Mouse (Mus musculus): Measurements from ENCODE around the gene Gm10471.
A peak's percentile ranks its signal among the peaks of the same experiment; 100 is the strongest.
"Not testable (repeated sequence)": the region's sequence is repeated elsewhere in the genome, so short reads cannot be mapped to it uniquely, and the experiment has no call there.

The Gm10471 gene

GRCm38 (mm10) chr5:26089191-26089590 lies at the start of gene Gm10471:
TSS of gene Gm10471 (minus strand) at chr5:26089291.
- DNase-seq (ENCODE audit: inconsistent age in 2 of 2, low spot score in 1 of 2), result not testable (repeated sequence)

- DNase-seq (ENCODE audit: inconsistent age in 2 of 2, low spot score in 1 of 2), result not testable (repeated sequence)
These were observed 32.2 kb upstream of the Gm10471 start, which contains the start of gene Gm10220 for GRCm38 (mm10) chr5:26121321-26121720. TSS of gene Gm10220 (minus strand) at chr5:26121421.

GRCm38 (mm10) chr5:26105262-26105661 lies 16.2 kb upstream of the Gm10471 start, which contains the start of gene 5031410I06Rik:
TSS of gene 5031410I06Rik (minus strand) at chr5:26105362.
- not testable (repeated sequence) for DNase-seq (ENCODE audit: inconsistent age in 2 of 2, low spot score in 1 of 2)

GRCm38 (mm10) chr5:26079023-26079422 lies 10.1 kb downstream of the Gm10471 start:
- peak in 1 of 2 experiments; percentile 30 for DNase-seq (ENCODE audit: inconsistent age in 2 of 2, low spot score in 1 of 2)

GRCm38 (mm10) chr5:26070716-26071115 lies 18.4 kb downstream of the Gm10471 start:
- no peak for DNase-seq (ENCODE audit: inconsistent age in 2 of 2, low spot score in 1 of 2)

GRCm38 (mm10) chr5:26058481-26058880 lies 30.6 kb downstream of the Gm10471 start, which contains the start of gene Gm7347:
TSS of gene Gm7347 (minus strand) at chr5:26058581.
- DNase-seq (ENCODE audit: inconsistent age in 2 of 2, low spot score in 1 of 2), result not testable (repeated sequence)

- DNase-seq (ENCODE audit: inconsistent age in 2 of 2, low spot score in 1 of 2), result not testable (repeated sequence)
These were observed 49.6 kb downstream of the Gm10471 start, which contains the start of gene Speer4a for GRCm38 (mm10) chr5:26039458-26039857. TSS of gene Speer4a (minus strand) at chr5:26039558.

Measured in adrenal gland, adult (tissue).